ENCODE assay signal across 23 mouse cellular contexts in the genomic region with DNA sequence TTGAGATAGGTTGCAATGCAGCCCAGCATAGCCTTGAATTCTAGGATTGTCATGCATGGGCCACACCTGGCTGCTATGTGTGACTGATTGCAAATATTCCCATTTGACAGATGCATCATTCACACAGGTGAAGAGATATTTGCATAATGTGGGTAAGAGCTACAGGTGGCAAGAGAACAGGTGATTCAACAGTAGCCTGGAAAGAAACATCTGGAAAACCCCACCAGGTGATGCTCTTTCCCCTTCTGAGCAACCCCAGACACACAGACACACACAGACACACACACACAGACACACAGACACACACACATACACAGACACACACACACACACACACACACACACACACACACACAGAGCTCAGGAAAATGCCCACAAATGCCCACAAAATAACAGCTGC. TPM values are rescaled to one million over a fixed set of nuclear protein-coding genes. Genes with fewer than 3 reads are reported as not detected.
DNase-seq lines count a peak whose midpoint lies in the region; ATAC-seq and TF ChIP-seq lines count a peak whose summit lies in the region.
"Had no signal": no experiment of that assay in that cellular context is flagged by ENCODE, and none has a peak within 500 bp of the region (broad histone marks: within the 10 kb centered on the region; RNA-seq: fewer than 3 reads in every experiment).

No protein-coding gene starts in this region.

- peak overlapping the region; percentile 46 for H3K27ac ChIP-seq in forebrain, embryonic 12.5 days
- no peak overlapping the region for H3K27ac ChIP-seq in forebrain, embryonic 10.5 days
- no peak overlapping the region for H3K27ac ChIP-seq in intestine, embryonic 14.5 days (ENCODE audit: low read depth)
- H3K27ac ChIP-seq in intestine, postnatal 0 days (ENCODE audit: low read depth, low read length), result no peak overlapping the region
- peak overlapping the region; percentile 91 for H3K27ac ChIP-seq in forebrain, embryonic 15.5 days (replicated peaks)
- H3K27ac ChIP-seq: kidney, postnatal 0 days; limb, embryonic 10.5 days; midbrain, embryonic 12.5 days; neural tube, embryonic 12.5 days had no signal

- no peak for DNase-seq in forebrain, embryonic 10.5 days (ENCODE audit: extremely low spot score, low spot score)
- DNase-seq in intestine, embryonic 14.5 days (ENCODE audit: low spot score), result peak; percentile 33
- peak; percentile 43 for DNase-seq in A20 (ENCODE audit: low read depth, low spot score)
- DNase-seq in lung, postnatal 10 days, result no peak
- DNase-seq: gastrocnemius, postnatal 10 days had no signal

- TF ChIP-seq CTCF in intestine, postnatal 0 days (IDR thresholded peaks at IDR 0.05; ENCODE audit: low read depth), result no peak

- peaks cover 40% of the 10 kb centered on the region for H3K4me1 ChIP-seq in forebrain, embryonic 12.5 days
- peaks cover 35% of the 10 kb centered on the region for H3K4me1 ChIP-seq in forebrain, embryonic 10.5 days
- H3K4me1 ChIP-seq in intestine, embryonic 14.5 days (replicated peaks; ENCODE audit: control insufficient read depth, insufficient read depth, low read length), result peaks cover 18% of the 10 kb centered on the region; the same call in 1 of the 2 replicates
- H3K4me1 ChIP-seq in intestine, postnatal 0 days (replicated peaks; ENCODE audit: control insufficient read depth, insufficient read depth, low read length), result 0 out of 2 replicates have a peak, but pooled peaks cover 2% of the 10 kb centered on the region
- H3K4me1 ChIP-seq in forebrain, embryonic 15.5 days, result peaks cover 84% of the 10 kb centered on the region

- no peak overlapping the region for H3K4me2 ChIP-seq in forebrain, embryonic 12.5 days
- no peak overlapping the region for H3K4me2 ChIP-seq in intestine, embryonic 14.5 days (ENCODE audit: low read length)
- H3K4me2 ChIP-seq in intestine, postnatal 0 days (replicated peaks; ENCODE audit: low read depth), result no peak overlapping the region
- peak overlapping the region; percentile 78 for H3K4me2 ChIP-seq in forebrain, embryonic 15.5 days (replicated peaks)
- H3K4me2 ChIP-seq: heart, embryonic 11.5 days; midbrain, embryonic 12.5 days; neural tube, embryonic 12.5 days had no signal

- no peak overlapping the region for H3K4me3 ChIP-seq in forebrain, embryonic 12.5 days (replicated peaks)
- no peak overlapping the region for H3K4me3 ChIP-seq in forebrain, embryonic 10.5 days
- H3K4me3 ChIP-seq in intestine, embryonic 14.5 days (ENCODE audit: low read depth, low read length), result no peak overlapping the region
- no peak overlapping the region for H3K4me3 ChIP-seq in intestine, postnatal 0 days (ENCODE audit: low read depth, low read length)
- H3K4me3 ChIP-seq in forebrain, embryonic 15.5 days, result peak overlapping the region; percentile 20
- H3K4me3 ChIP-seq: limb, embryonic 10.5 days; midbrain, embryonic 12.5 days; neural tube, embryonic 12.5 days had no signal

- no peaks in the 10 kb centered on the region for H3K36me3 ChIP-seq in forebrain, embryonic 12.5 days (replicated peaks)
- H3K36me3 ChIP-seq in forebrain, embryonic 10.5 days (replicated peaks), result no peaks in the 10 kb centered on the region
- H3K36me3 ChIP-seq in intestine, embryonic 14.5 days (ENCODE audit: control insufficient read depth, insufficient read depth, low read length), result no peaks in the 10 kb centered on the region
- no peaks in the 10 kb centered on the region for H3K36me3 ChIP-seq in intestine, postnatal 0 days (ENCODE audit: control insufficient read depth, insufficient read depth)
- no peaks in the 10 kb centered on the region for H3K36me3 ChIP-seq in forebrain, embryonic 15.5 days
- H3K36me3 ChIP-seq: limb, embryonic 10.5 days; midbrain, embryonic 12.5 days; neural tube, embryonic 12.5 days had no signal

- no peaks in the 10 kb centered on the region for H3K27me3 ChIP-seq in forebrain, embryonic 12.5 days
- peaks cover 5% of the 10 kb centered on the region for H3K27me3 ChIP-seq in forebrain, embryonic 10.5 days (ENCODE audit: poor library complexity, severe bottlenecking)
- H3K27me3 ChIP-seq in intestine, embryonic 14.5 days (replicated peaks; ENCODE audit: control insufficient read depth, insufficient read depth, low read length), result 0 out of 2 replicates have a peak, but pooled peaks cover under 1% of the 10 kb centered on the region
- H3K27me3 ChIP-seq in intestine, postnatal 0 days (replicated peaks; ENCODE audit: control insufficient read depth, insufficient read depth, low read length), result no peaks in the 10 kb centered on the region
- no peaks in the 10 kb centered on the region for H3K27me3 ChIP-seq in forebrain, embryonic 15.5 days
- H3K27me3 ChIP-seq: midbrain, embryonic 12.5 days; neural tube, embryonic 12.5 days had no signal

- H3K9me3 ChIP-seq in forebrain, embryonic 12.5 days, result no peaks in the 10 kb centered on the region
- H3K9me3 ChIP-seq in forebrain, embryonic 10.5 days, result no peaks in the 10 kb centered on the region
- H3K9me3 ChIP-seq in intestine, embryonic 14.5 days (ENCODE audit: control insufficient read depth, low read length), result no peaks in the 10 kb centered on the region
- H3K9me3 ChIP-seq in intestine, postnatal 0 days (ENCODE audit: control insufficient read depth), result no peaks in the 10 kb centered on the region
- H3K9me3 ChIP-seq in forebrain, embryonic 15.5 days, result no peaks in the 10 kb centered on the region
- H3K9me3 ChIP-seq: limb, embryonic 10.5 days; midbrain, embryonic 12.5 days; neural tube, embryonic 12.5 days had no signal

- ATAC-seq in forebrain, embryonic 12.5 days (ENCODE audit: low FRiP score), result no peak
- no peak for ATAC-seq in intestine, embryonic 14.5 days (replicated peaks; ENCODE audit: low FRiP score, low TSS enrichment, low read depth)
- no peak for ATAC-seq in intestine, postnatal 0 days
- no peak for ATAC-seq in forebrain, embryonic 15.5 days (replicated peaks)
- ATAC-seq in CD4-positive, CD25-positive, alpha-beta regulatory T cell, adult 4 months, result no peak
- ATAC-seq: lung, postnatal 0 days had no signal

- no peak overlapping the region for H3K9ac ChIP-seq in forebrain, embryonic 12.5 days
- H3K9ac ChIP-seq in intestine, embryonic 14.5 days (ENCODE audit: low read length), result no peak overlapping the region
- H3K9ac ChIP-seq in intestine, postnatal 0 days (ENCODE audit: low read depth, low read length), result no peak overlapping the region
- H3K9ac ChIP-seq in forebrain, embryonic 15.5 days (replicated peaks), result no peak overlapping the region
- H3K9ac ChIP-seq: midbrain, embryonic 12.5 days; neural tube, embryonic 12.5 days had no signal

RNA-seq across cellular contexts. Expression of a gene that starts 4.1 kb away (rescaled TPM):
- 25.8 and 28.4 TPM in 2 replicates for polyA plus RNA-seq in forebrain, embryonic 12.5 days (2016; fragmentation: Nextera tagmentation; extraction: Ambion mirVana)
- polyA plus RNA-seq in forebrain, embryonic 10.5 days (2016; fragmentation: Nextera tagmentation; extraction: Ambion mirVana), result 13.9 and 16.2 TPM in 2 replicates
- 10.1 and 10.3 TPM in 2 replicates for polyA plus RNA-seq in intestine, embryonic 14.5 days (2014; fragmentation: Nextera tagmentation; extraction: Ambion mirVana)
- 4.4 TPM in 2 replicates for polyA plus RNA-seq in intestine, postnatal 0 days (2015; fragmentation: Nextera tagmentation; extraction: Ambion mirVana)
- polyA plus RNA-seq in forebrain, embryonic 15.5 days (2015; fragmentation: Nextera tagmentation; extraction: Ambion mirVana), result 52.5 and 53.8 TPM in 2 replicates
- polyA plus RNA-seq in CD4-positive, CD25-positive, alpha-beta regulatory T cell, adult 4 months (2017; shearing (Covaris generic)), result 1 to 10 TPM; 4.1 to 7.9 TPM

RNA-seq across cellular contexts. Expression of a gene that starts 7.1 kb away (rescaled TPM):
- polyA plus RNA-seq in forebrain, embryonic 12.5 days (2016; fragmentation: Nextera tagmentation; extraction: Ambion mirVana), result 0.19 and 0.24 TPM in 2 replicates
- 0.05 and 0.06 TPM in 2 replicates for polyA plus RNA-seq in forebrain, embryonic 10.5 days (2016; fragmentation: Nextera tagmentation; extraction: Ambion mirVana)
- not detected in 2 replicates for polyA plus RNA-seq in intestine, embryonic 14.5 days (2014; fragmentation: Nextera tagmentation; extraction: Ambion mirVana)
- not detected in 2 replicates for polyA plus RNA-seq in intestine, postnatal 0 days (2015; fragmentation: Nextera tagmentation; extraction: Ambion mirVana)
- polyA plus RNA-seq in forebrain, embryonic 15.5 days (2015; fragmentation: Nextera tagmentation; extraction: Ambion mirVana), result 0.09 and 0.17 TPM in 2 replicates
- not detected for polyA plus RNA-seq in CD4-positive, CD25-positive, alpha-beta regulatory T cell, adult 4 months (2017; shearing (Covaris generic))
- polyA plus RNA-seq: adrenal gland, adult 2 months; heart, embryonic 11.5 days; heart, postnatal 0 days; kidney, adult 2 months; liver, adult 2 months; liver, embryonic 16.5 days; lung, postnatal 0 days; midbrain, embryonic 12.5 days; neural tube, embryonic 12.5 days; spleen, adult 2 months had no signal

RNA-seq across cellular contexts. Expression of a gene that starts 39.3 kb away (rescaled TPM):
- polyA plus RNA-seq in forebrain, embryonic 12.5 days (2016; fragmentation: Nextera tagmentation; extraction: Ambion mirVana), result 199 TPM in 2 replicates
- polyA plus RNA-seq in forebrain, embryonic 10.5 days (2016; fragmentation: Nextera tagmentation; extraction: Ambion mirVana), result 237 and 245 TPM in 2 replicates
- 152 and 163 TPM in 2 replicates for polyA plus RNA-seq in intestine, embryonic 14.5 days (2014; fragmentation: Nextera tagmentation; extraction: Ambion mirVana)
- polyA plus RNA-seq in intestine, postnatal 0 days (2015; fragmentation: Nextera tagmentation; extraction: Ambion mirVana), result 82.8 and 89.1 TPM in 2 replicates
- polyA plus RNA-seq in forebrain, embryonic 15.5 days (2015; fragmentation: Nextera tagmentation; extraction: Ambion mirVana), result 131 and 139 TPM in 2 replicates
- polyA plus RNA-seq in CD4-positive, CD25-positive, alpha-beta regulatory T cell, adult 4 months (2017; shearing (Covaris generic)), result 100 to 1,000 TPM; 112 to 118 TPM

RNA-seq across cellular contexts. Expression of a gene that starts 59.2 kb away (rescaled TPM):
- not detected in 2 replicates for polyA plus RNA-seq in forebrain, embryonic 12.5 days (2016; fragmentation: Nextera tagmentation; extraction: Ambion mirVana)
- not detected in 2 replicates for polyA plus RNA-seq in forebrain, embryonic 10.5 days (2016; fragmentation: Nextera tagmentation; extraction: Ambion mirVana)
- not detected in 2 replicates for polyA plus RNA-seq in intestine, embryonic 14.5 days (2014; fragmentation: Nextera tagmentation; extraction: Ambion mirVana)
- not detected in 2 replicates for polyA plus RNA-seq in intestine, postnatal 0 days (2015; fragmentation: Nextera tagmentation; extraction: Ambion mirVana)
- polyA plus RNA-seq in forebrain, embryonic 15.5 days (2015; fragmentation: Nextera tagmentation; extraction: Ambion mirVana), result not detected in 2 replicates
- polyA plus RNA-seq in CD4-positive, CD25-positive, alpha-beta regulatory T cell, adult 4 months (2017; shearing (Covaris generic)), result not detected
- polyA plus RNA-seq: adrenal gland, adult 2 months; embryonic facial prominence, embryonic 14.5 days; heart, embryonic 11.5 days; heart, postnatal 0 days; kidney, adult 2 months; kidney, postnatal 0 days; limb, embryonic 10.5 days; liver, adult 2 months; liver, embryonic 16.5 days; lung, postnatal 0 days; midbrain, embryonic 12.5 days; neural tube, embryonic 12.5 days; spleen, adult 2 months; thymus, postnatal 0 days had no signal

Comparison
In these comparisons a context has a peak if more than half of its experiments do, and no peak if none do; other contexts are left out.
1. H3K27ac ChIP-seq: peak in forebrain, embryonic 12.5 days (single experiment) and forebrain, embryonic 15.5 days (single experiment); none in forebrain, embryonic 10.5 days (single experiment), intestine, embryonic 14.5 days (single experiment) and intestine, postnatal 0 days (single experiment).
2. DNase-seq: peak in intestine, embryonic 14.5 days (single experiment) and A20 (single experiment); none in forebrain, embryonic 10.5 days (single experiment) and lung, postnatal 10 days (single experiment).